Mouse (Mus musculus) lung, adult 2 months (tissue): ENCODE results near the gene Nphs2. TPM values are rescaled to one million over a fixed set of nuclear protein-coding genes. Genes with fewer than 3 reads are reported as not detected.
A peak's percentile ranks its signal among the peaks of the same experiment; 100 is the strongest.
"Not testable (repeated sequence)": the region's sequence is repeated elsewhere in the genome, so short reads cannot be mapped to it uniquely, and the experiment has no call there.

Experiments
- DNase-seq: peaks from one replicate; pipeline ENCODE4 v3.0.0; 2022
- H3K4me1 ChIP-seq: fragments of 200-500 bp; 2 replicates; pipeline ENCODE4 v1.6.1; 2011; ENCODE audit warnings: low read length; ENCODE audit not compliant: control insufficient read depth, insufficient read depth
- H3K4me3 ChIP-seq: fragments of 200-500 bp; replicated peaks from 2 replicates; pipeline ENCODE3; 2011; ENCODE audit warnings: low read depth, mild to moderate bottlenecking, control low read depth, low read length; ENCODE audit errors: extremely low read depth
- CTCF ChIP-seq: fragments of 200-500 bp; IDR thresholded peaks from 2 replicates; pipeline ENCODE4 v1.5.1; 2011; ENCODE audit warnings: mild to moderate bottlenecking, low read length, control low read depth; ENCODE audit not compliant: insufficient read depth
- POLR2A ChIP-seq: fragments of 200-500 bp; IDR thresholded peaks from 2 replicates; pipeline ENCODE4 v1.6.1; 2011; ENCODE audit warnings: low read depth, mild to moderate bottlenecking, control low read depth, low read length, borderline replicate concordance; ENCODE audit errors: extremely low read depth
- WGBS: fragments of 180-500 bp; shearing (Covaris S2); methylation state at CpG from one replicate; pipeline ENCODE4 v1.1.7; 2018; 5-methylcytosine and 5-hydroxymethylcytosine counted together
- polyA plus RNA-seq: library from polyadenylated mRNA; depleted of rRNA; stranded (reverse); fragments of >200 nt; gene quantifications from 2 replicates; pipeline ENCODE4 v1.2.3, GENCODE M21; 2012; rRNA removed

Nphs2 gene
- polyA plus RNA-seq = 0.06 and 0.08 TPM in 2 replicates

GRCm38 (mm10) chr1:156310630-156311029 is at the start of gene Nphs2:
Gene Nphs2, plus strand, starts transcription at chr1:156310727.
- 5% methylated on average over 29 of the region's 29 CpGs for WGBS

DNA sequence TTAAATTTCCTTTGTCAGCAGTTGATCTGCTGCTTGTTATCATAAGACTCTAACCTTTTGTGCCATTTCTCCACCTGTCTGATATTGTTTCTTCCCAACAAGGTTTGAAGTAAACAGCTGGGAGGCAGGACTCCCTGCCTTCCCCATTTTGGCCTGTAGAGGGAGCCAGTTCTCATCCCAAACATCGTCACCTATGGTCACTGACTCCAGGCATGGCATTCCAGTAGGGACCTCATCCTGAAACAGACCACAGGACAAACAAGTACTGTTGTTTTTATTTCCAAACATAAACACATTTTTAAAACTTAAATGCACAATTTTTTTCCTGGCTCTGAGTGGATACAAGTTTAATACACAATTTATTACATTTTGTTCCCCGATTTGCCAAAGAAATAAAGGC is 47.2 kb upstream of the Nphs2 start:
- no peak for TF ChIP-seq POLR2A
- peak; percentile 91 for TF ChIP-seq CTCF
- peak; percentile 65 for DNase-seq
- 51% methylated on average over 2 of the region's 2 CpGs for WGBS
- Histone ChIP-seq H3K4me1 (no peaks in the 10 kb centered on the region), H3K4me3 (no peak overlapping the region)

More at GRCm38 (mm10) chr1:156310630-156311029, at the start of gene Nphs2:
- Histone ChIP-seq H3K4me3 (no peak within 1 kb of the TSS), H3K4me1 (no peaks in the 10 kb centered on the region)
- DNase-seq = peak; percentile 5
- TF ChIP-seq CTCF = no peak
- TF ChIP-seq POLR2A = no peak

DNA sequence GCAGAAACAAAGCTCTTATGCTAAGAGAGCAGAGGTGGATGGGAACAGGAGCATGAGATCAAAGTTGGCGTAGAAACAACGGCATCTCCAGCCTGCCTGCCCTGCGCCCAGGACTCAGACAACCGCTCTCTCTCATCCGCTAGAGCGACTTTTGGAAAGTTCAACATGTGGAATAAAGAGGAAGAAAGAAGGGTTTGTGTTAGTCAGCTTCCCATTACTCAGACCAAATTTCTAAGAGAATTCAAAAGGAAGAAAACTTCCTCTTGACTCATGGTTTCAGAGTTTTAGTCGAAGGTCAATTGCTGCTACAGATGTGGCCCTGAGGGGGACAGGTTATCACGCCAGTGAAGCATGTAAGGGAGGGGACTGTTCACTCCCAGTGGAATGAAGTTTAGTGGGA is 46.6 kb upstream of the Nphs2 start:
- Histone ChIP-seq H3K4me3 (no peak overlapping the region), H3K4me1 (no peaks in the 10 kb centered on the region)
- DNase-seq = no peak
- TF ChIP-seq POLR2A (no peak), CTCF (no peak)
- 83% methylated on average over 8 of the region's 8 CpGs for WGBS

DNA sequence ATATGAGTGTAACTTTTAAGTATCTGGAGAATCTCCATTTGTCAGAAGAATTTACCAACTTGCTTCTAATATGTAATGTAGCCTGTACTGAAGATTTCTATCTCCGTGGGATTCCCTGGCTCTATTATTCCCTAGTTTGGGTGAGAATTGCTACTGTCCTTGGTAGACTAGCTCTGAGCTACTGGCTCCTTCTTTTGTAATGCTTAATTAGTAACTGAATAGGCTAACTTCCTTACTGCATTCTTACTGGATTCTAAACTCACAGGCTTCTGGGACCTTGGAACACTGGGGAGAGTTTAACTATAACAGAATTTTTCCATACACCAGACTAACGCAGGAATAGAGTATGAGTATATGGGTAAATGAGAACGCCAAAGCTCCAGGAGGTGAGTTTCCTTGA is 42.0 kb upstream of the Nphs2 start:
- not testable (repeated sequence) for DNase-seq
- WGBS = 55% methylated on average over 3 of the region's 3 CpGs

GRCm38 (mm10) chr1:156270471-156270870 is 40.1 kb upstream of the Nphs2 start:
- no peak for DNase-seq
- TF ChIP-seq CTCF = no peak
- no peak for TF ChIP-seq POLR2A
- 81% methylated on average over 9 of the region's 9 CpGs for WGBS
- Histone ChIP-seq H3K4me1 (no peaks in the 10 kb centered on the region), H3K4me3 (no peak overlapping the region)

More for the DNA sequence above, 42.0 kb upstream of the Nphs2 start:
- H3K4me3 ChIP-seq, H3K4me1 ChIP-seq: not testable (repeated sequence)

DNA sequence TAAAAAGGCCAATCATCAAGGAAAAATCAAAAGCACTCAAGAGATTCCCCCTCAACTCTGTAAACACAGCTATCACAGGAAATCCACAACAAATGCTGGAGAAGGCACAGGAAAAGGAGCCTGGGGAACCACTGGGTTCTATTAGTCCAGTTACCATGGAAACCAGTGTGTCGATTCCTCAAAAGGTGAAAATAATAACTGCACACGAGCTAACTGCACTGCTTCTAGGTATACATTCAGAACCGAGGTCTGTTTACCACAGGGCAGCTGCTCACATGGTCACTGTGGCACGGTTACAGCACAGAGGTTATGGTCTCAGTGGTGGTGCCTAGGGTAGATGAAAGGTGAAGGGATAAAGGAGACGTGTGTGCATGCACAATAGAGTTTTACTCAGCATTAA is 38.9 kb upstream of the Nphs2 start:
- DNase-seq = no peak
- 33% methylated on average over 5 of the region's 5 CpGs for WGBS
- TF ChIP-seq POLR2A (no peak), CTCF (no peak)
- no peak overlapping the region for H3K4me3 ChIP-seq
- no peaks in the 10 kb centered on the region for H3K4me1 ChIP-seq

- TF ChIP-seq CTCF (no peak), POLR2A (no peak)
- WGBS = 66% methylated on average over 7 of the region's 7 CpGs
- DNase-seq = no peak
Observed at GRCm38 (mm10) chr1:156273647-156274046, 36.9 kb upstream of the Nphs2 start.

DNA sequence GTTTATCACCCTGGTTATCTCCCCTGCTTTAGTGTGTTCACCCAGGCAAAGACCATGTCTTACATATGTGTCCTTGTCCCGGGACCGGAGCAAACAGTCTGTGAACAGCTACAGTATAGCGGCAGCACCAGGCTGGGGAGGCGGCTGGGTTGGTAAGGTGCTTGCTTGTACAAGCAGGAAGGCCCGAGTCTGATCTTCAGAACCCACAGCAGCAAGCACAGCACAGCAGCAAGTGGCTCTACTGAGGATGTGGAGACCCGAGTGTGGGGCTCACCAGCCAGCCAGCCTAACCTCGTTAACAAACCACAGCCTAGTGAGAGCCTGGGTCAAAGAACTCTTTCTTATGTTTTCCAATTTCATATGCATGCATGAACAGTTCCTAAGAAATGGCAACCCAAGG is 30.4 kb upstream of the Nphs2 start:
- no peak for DNase-seq
- no peaks in the 10 kb centered on the region for H3K4me1 ChIP-seq
- TF ChIP-seq CTCF (no peak), POLR2A (no peak)
- H3K4me3 ChIP-seq = no peak overlapping the region
- WGBS = 71% methylated on average over 7 of the region's 7 CpGs

More at GRCm38 (mm10) chr1:156273647-156274046, 36.9 kb upstream of the Nphs2 start:
- no peak overlapping the region for H3K4me3 ChIP-seq
- H3K4me1 ChIP-seq = no peaks in the 10 kb centered on the region

DNA sequence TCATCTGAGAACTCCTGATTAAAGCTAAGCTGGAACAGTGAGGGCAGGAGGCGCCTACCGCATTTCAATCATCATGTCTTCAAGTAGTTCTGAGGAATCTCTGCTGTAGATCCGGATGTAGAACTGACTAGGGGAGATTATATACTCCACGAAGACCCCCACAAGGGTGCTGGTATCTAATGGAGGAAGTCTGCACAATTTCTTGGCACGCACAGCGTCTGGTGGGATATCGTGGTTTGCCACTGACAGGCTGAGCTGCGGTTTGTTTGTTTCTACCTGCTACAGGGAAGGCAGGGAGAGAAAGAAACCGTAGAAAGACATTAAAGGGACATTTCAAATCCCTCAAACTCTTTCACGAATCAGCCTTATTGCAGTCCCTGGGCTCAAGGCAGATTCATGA is 26.3 kb upstream of the Nphs2 start:
- TF ChIP-seq POLR2A (no peak), CTCF (no peak)
- H3K4me1 ChIP-seq = no peaks in the 10 kb centered on the region
- DNase-seq = no peak
- no peak overlapping the region for H3K4me3 ChIP-seq
- 63% methylated on average over 10 of the region's 10 CpGs for WGBS

- WGBS = 44% methylated on average over 9 of the region's 9 CpGs
Observed at GRCm38 (mm10) chr1:156284851-156285540, 25.5 kb upstream of the Nphs2 start.

More at GRCm38 (mm10) chr1:156284851-156285540, 25.5 kb upstream of the Nphs2 start:
- TF ChIP-seq CTCF (no peak), POLR2A (no peak)
- H3K4me3 ChIP-seq = no peak overlapping the region
- no peak for DNase-seq
- no peaks in the 10 kb centered on the region for H3K4me1 ChIP-seq
